Mouse (Mus musculus): ENCODE measurements at regions not wholly inside any gene's neighbourhood (a gene's known extent, or its start where the extent isn't known, plus 50 kb on each side); places are given as distances from the start of the nearest gene placed in this dataset.
A peak's percentile ranks its signal among the peaks of the same experiment; 100 is the strongest.

DNA sequence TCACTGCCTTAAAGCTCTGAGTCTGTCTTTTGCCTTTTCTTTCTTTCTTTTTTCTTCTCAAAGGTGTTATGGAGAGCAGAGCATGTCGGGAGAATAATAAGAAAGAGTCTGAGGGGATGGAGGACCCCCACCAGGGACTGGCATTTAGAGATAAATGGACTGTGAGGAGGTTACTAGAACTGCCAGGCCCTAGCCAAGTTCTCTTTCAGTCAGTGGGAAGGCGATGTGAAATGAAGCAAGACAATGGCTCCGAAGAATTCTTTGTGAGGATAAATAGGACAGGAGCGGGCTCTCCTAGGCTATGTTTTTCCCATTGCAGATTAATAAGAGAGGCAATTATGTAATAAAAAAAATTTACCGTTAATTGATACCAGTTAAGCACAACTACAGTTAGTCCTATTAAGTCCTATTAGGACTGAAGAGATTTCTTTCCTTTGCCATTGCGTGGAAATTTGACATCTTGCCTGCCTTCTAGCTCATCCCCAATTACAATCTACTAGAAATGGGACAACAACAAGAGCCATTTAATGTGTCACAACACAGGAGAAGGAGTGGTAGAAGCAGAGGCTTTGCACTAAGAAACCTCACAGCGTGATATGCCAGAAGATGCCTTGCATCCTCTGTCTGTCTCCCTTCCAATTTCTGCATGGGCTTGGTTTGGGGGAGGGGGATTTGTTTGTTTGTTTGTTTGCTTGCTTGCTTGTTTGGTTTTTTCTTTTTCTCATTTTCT lies 107.2 kb upstream of the Id4 start:
- H3K9ac ChIP-seq (replicated peaks; ENCODE audit: low read depth, low read length), result no peak overlapping the region
- H3K4me1 ChIP-seq (ENCODE audit: control insufficient read depth, insufficient read depth), result no peaks in the 10 kb centered on the region
- H3K27ac ChIP-seq (ENCODE audit: low read depth), result no peak overlapping the region
- no peak for TF ChIP-seq EP300 (IDR thresholded peaks at IDR 0.05; ENCODE audit: low read depth)
- no peak for TF ChIP-seq CTCF (IDR thresholded peaks at IDR 0.05; ENCODE audit: low read depth)
- no peaks in the 10 kb centered on the region for H3K36me3 ChIP-seq (replicated peaks; ENCODE audit: control insufficient read depth, insufficient read depth, low read length)
- WGBS, result 78% methylated on average over 7 of the region's 7 CpGs
- no peaks in the 10 kb centered on the region for H3K27me3 ChIP-seq (ENCODE audit: control insufficient read depth, insufficient read depth, low read length)
- H3K4me3 ChIP-seq (ENCODE audit: low read depth, low read length), result no peak overlapping the region
- no peaks in the 10 kb centered on the region for H3K9me3 ChIP-seq (replicated peaks; ENCODE audit: control insufficient read depth, low read length)
- ATAC-seq (ENCODE audit: insufficient read depth, low read depth) (no peak), DNase-seq (ENCODE audit: low spot score) (no peak)
- no peak overlapping the region for H3K4me2 ChIP-seq (ENCODE audit: low read depth, low read length)

GRCm38 (mm10) chr13:48154414-48155105 lies 106.5 kb upstream of the Id4 start:
- Histone ChIP-seq H3K36me3 (replicated peaks; ENCODE audit: control insufficient read depth, insufficient read depth, low read length) (no peaks in the 10 kb centered on the region), H3K27me3 (ENCODE audit: control insufficient read depth, insufficient read depth, low read length) (no peaks in the 10 kb centered on the region), H3K4me2 (ENCODE audit: low read depth, low read length) (no peak overlapping the region), H3K27ac (ENCODE audit: low read depth) (no peak overlapping the region), H3K9me3 (replicated peaks; ENCODE audit: control insufficient read depth, low read length) (no peaks in the 10 kb centered on the region), H3K9ac (replicated peaks; ENCODE audit: low read depth, low read length) (no peak overlapping the region), H3K4me1 (ENCODE audit: control insufficient read depth, insufficient read depth) (0 out of 2 replicates have a peak, but pooled peaks cover under 1% of the 10 kb centered on the region), H3K4me3 (ENCODE audit: low read depth, low read length) (no peak overlapping the region)
- WGBS, result 70% methylated on average over 6 of the region's 6 CpGs
- ATAC-seq (ENCODE audit: insufficient read depth, low read depth), result no peak
- TF ChIP-seq CTCF (IDR thresholded peaks at IDR 0.05; ENCODE audit: low read depth) (no peak), EP300 (IDR thresholded peaks at IDR 0.05; ENCODE audit: low read depth) (no peak)
- no peak for DNase-seq (ENCODE audit: low spot score)

GRCm38 (mm10) chr13:48159020-48159910 lies 101.8 kb upstream of the Id4 start:
- H3K27ac ChIP-seq (ENCODE audit: low read depth), result no peak overlapping the region
- no peaks in the 10 kb centered on the region for H3K27me3 ChIP-seq (ENCODE audit: control insufficient read depth, insufficient read depth, low read length)
- 17% methylated on average over 15 of the region's 15 CpGs for WGBS
- no peaks in the 10 kb centered on the region for H3K36me3 ChIP-seq (replicated peaks; ENCODE audit: control insufficient read depth, insufficient read depth, low read length)
- H3K4me2 ChIP-seq (ENCODE audit: low read depth, low read length), result peak overlapping the region; percentile 50
- peak overlapping the region; percentile 28 for H3K4me3 ChIP-seq (ENCODE audit: low read depth, low read length)
- no peak for TF ChIP-seq EP300 (IDR thresholded peaks at IDR 0.05; ENCODE audit: low read depth)
- no peak for TF ChIP-seq CTCF (IDR thresholded peaks at IDR 0.05; ENCODE audit: low read depth)
- peak; percentile 39 for DNase-seq (ENCODE audit: low spot score)
- H3K4me1 ChIP-seq (ENCODE audit: control insufficient read depth, insufficient read depth), result peaks cover 4% of the 10 kb centered on the region; the same call in 1 of the 2 replicates
- no peak overlapping the region for H3K9ac ChIP-seq (replicated peaks; ENCODE audit: low read depth, low read length)
- no peaks in the 10 kb centered on the region for H3K9me3 ChIP-seq (replicated peaks; ENCODE audit: control insufficient read depth, low read length)
- ATAC-seq (ENCODE audit: insufficient read depth, low read depth), result peak; percentile 77

DNA sequence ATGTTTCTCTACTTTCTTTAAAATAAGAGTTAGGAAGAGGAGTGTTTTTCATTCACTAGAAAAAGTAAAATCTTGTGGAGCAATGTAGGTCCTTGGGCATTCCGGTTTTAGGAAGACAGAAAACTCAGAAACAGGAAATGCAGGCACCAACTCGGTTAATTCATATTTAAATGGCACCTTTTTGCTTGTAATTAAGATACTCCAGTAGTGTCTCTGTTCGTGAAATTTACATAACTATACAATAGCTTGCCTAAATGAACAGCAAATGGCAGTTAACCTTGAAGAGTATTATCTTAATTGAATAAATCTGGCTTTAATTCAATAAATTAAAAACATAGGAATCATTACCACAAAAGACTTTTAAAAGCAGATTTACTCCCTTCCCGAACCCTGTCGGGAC lies 100.9 kb upstream of the Id4 start:
- H3K27ac ChIP-seq (ENCODE audit: low read depth), result no peak overlapping the region
- no peak for TF ChIP-seq CTCF (IDR thresholded peaks at IDR 0.05; ENCODE audit: low read depth)
- no peak for TF ChIP-seq EP300 (IDR thresholded peaks at IDR 0.05; ENCODE audit: low read depth)
- no peak overlapping the region for H3K4me2 ChIP-seq (ENCODE audit: low read depth, low read length)
- ATAC-seq (ENCODE audit: insufficient read depth, low read depth) (no peak), DNase-seq (ENCODE audit: low spot score) (no peak)
- H3K27me3 ChIP-seq (ENCODE audit: control insufficient read depth, insufficient read depth, low read length), result no peaks in the 10 kb centered on the region
- WGBS, result 76% methylated on average over 5 of the region's 5 CpGs
- no peaks in the 10 kb centered on the region for H3K36me3 ChIP-seq (replicated peaks; ENCODE audit: control insufficient read depth, insufficient read depth, low read length)
- no peaks in the 10 kb centered on the region for H3K9me3 ChIP-seq (replicated peaks; ENCODE audit: control insufficient read depth, low read length)
- no peak overlapping the region for H3K4me3 ChIP-seq (ENCODE audit: low read depth, low read length)
- H3K4me1 ChIP-seq (ENCODE audit: control insufficient read depth, insufficient read depth), result peaks cover 4% of the 10 kb centered on the region; the same call in 1 of the 2 replicates
- no peak overlapping the region for H3K9ac ChIP-seq (replicated peaks; ENCODE audit: low read depth, low read length)

DNA sequence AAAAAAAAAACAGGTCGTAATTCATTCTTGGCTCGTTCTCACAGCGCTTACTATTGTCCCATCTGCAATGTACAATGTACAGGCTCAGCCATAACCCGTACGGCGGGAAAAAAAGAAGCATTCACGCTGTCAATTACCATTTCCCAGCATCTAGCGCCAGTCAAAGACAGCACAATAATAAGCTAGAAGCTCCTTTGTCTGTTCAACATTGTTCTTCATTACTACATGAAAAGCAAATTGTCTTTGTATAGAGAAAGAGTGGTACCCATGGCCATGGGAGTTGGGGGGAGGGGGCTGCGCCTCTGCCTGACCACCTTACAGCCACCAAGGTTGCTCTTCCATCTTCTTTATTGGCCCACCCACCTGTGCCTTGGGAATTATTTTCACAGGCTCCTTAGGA lies 99.7 kb upstream of the Id4 start:
- H3K36me3 ChIP-seq (replicated peaks; ENCODE audit: control insufficient read depth, insufficient read depth, low read length), result no peaks in the 10 kb centered on the region
- H3K9me3 ChIP-seq (replicated peaks; ENCODE audit: control insufficient read depth, low read length), result no peaks in the 10 kb centered on the region
- no peaks in the 10 kb centered on the region for H3K27me3 ChIP-seq (ENCODE audit: control insufficient read depth, insufficient read depth, low read length)
- H3K27ac ChIP-seq (ENCODE audit: low read depth), result no peak overlapping the region
- no peak overlapping the region for H3K4me2 ChIP-seq (ENCODE audit: low read depth, low read length)
- no peak overlapping the region for H3K9ac ChIP-seq (replicated peaks; ENCODE audit: low read depth, low read length)
- no peak for DNase-seq (ENCODE audit: low spot score)
- H3K4me1 ChIP-seq (ENCODE audit: control insufficient read depth, insufficient read depth), result peaks cover 5% of the 10 kb centered on the region
- no peak for TF ChIP-seq EP300 (IDR thresholded peaks at IDR 0.05; ENCODE audit: low read depth)
- no peak for TF ChIP-seq CTCF (IDR thresholded peaks at IDR 0.05; ENCODE audit: low read depth)
- ATAC-seq (ENCODE audit: insufficient read depth, low read depth), result no peak
- WGBS, result 87% methylated on average over 9 of the region's 9 CpGs
- no peak overlapping the region for H3K4me3 ChIP-seq (ENCODE audit: low read depth, low read length)

Data from heart, postnatal 0 days (tissue).